Mouse (Mus musculus) heart, adult 2 months (tissue): ENCODE measurements at regions not wholly inside any gene's neighbourhood (a gene's known extent, or its start where the extent isn't known, plus 50 kb on each side); places are given as distances from the start of the nearest gene placed in this dataset.

Experiments
- CTCF ChIP-seq: fragments of 200-600 bp; IDR thresholded peaks from 2 replicates; pipeline ENCODE4 v1.8.1; 2022; ENCODE audit warnings: antibody characterized with exemption, mild to moderate bottlenecking, moderate library complexity
- EP300 ChIP-seq: fragments of 200-500 bp; IDR thresholded peaks from 2 replicates; pipeline ENCODE4 v1.6.1; 2011; ENCODE audit warnings: low read depth, low read length, control low read depth; ENCODE audit not compliant: insufficient read depth

DNA sequence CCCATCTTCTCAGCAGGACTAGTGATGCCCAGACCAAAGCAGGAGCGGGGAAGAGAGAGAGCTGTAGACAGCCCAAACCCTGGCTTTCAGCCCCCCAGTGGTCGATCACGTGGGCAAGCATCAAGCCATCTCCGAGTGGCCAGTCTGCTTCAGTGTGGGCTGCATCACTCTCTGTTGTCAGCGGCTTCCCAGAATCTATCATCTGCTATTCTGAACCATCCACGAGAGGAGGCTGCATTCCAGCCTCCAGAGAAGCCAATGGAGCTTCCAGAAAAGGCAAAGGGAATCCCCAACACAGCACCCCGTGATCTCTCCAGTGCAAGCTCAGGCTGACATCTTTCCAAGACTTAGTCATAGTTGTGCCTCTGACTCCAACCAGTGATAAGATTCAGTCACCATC, 70.7 kb upstream of the Cdh4 start:
- TF ChIP-seq CTCF (no peak), EP300 (no peak)
